Mouse (Mus musculus) heart, adult 2 months (tissue): ENCODE data around the gene Cpn1. TPM values are rescaled to one million over a fixed set of nuclear protein-coding genes. Genes with fewer than 3 reads are reported as not detected.

Experiments
- DNase-seq, 2 experiments: peaks; one replicate each; pipeline ENCODE4 v3.0.0; 2021
- H3K27ac ChIP-seq: fragments of 200-600 bp; 2 replicates; pipeline ENCODE4 v1.8.1; 2022
- H3K27me3 ChIP-seq: fragments of 200-500 bp; 2 replicates; pipeline ENCODE4 v1.6.1; 2012; ENCODE audit warnings: mild to moderate bottlenecking, low read length, inconsistent platforms, mixed read lengths; ENCODE audit not compliant: control insufficient read depth, insufficient read depth
- H3K36me3 ChIP-seq: fragments of 200-500 bp; 2 replicates; pipeline ENCODE4 v1.6.1; 2012; ENCODE audit warnings: low read length, inconsistent platforms; ENCODE audit not compliant: control insufficient read depth, insufficient read depth
- H3K4me1 ChIP-seq: fragments of 200-500 bp; 2 replicates; pipeline ENCODE4 v1.6.1; 2011; ENCODE audit warnings: low read length; ENCODE audit not compliant: control insufficient read depth, insufficient read depth
- H3K4me3 ChIP-seq: fragments of 200-600 bp; 2 replicates; pipeline ENCODE4 v1.8.1; 2022
- H3K79me2 ChIP-seq: fragments of 200-500 bp; replicated peaks from 2 replicates; pipeline ENCODE4 v1.6.1; 2012; ENCODE audit warnings: mild to moderate bottlenecking, inconsistent platforms, low read length, moderate library complexity, mixed read lengths; ENCODE audit not compliant: control insufficient read depth, insufficient read depth
- H3K9ac ChIP-seq: fragments of 200-500 bp; 2 replicates; pipeline ENCODE4 v1.6.1; 2012; ENCODE audit warnings: low read depth, mild to moderate bottlenecking, control low read depth, inconsistent platforms, low read length, mixed read lengths
- CTCF ChIP-seq: fragments of 200-600 bp; IDR thresholded peaks from 2 replicates; pipeline ENCODE4 v1.8.1; 2022; ENCODE audit warnings: antibody characterized with exemption, mild to moderate bottlenecking, moderate library complexity
- EP300 ChIP-seq: fragments of 200-500 bp; IDR thresholded peaks from 2 replicates; pipeline ENCODE4 v1.6.1; 2011; ENCODE audit warnings: low read depth, low read length, control low read depth; ENCODE audit not compliant: insufficient read depth
- POLR2A ChIP-seq: fragments of 200-500 bp; IDR thresholded peaks from 2 replicates; pipeline ENCODE4 v1.6.1; 2011; ENCODE audit warnings: mild to moderate bottlenecking, low read depth, low read length, control low read depth; ENCODE audit not compliant: insufficient read depth
- WGBS: fragments of 180-500 bp; shearing (Covaris S2); methylation state at CpG from one replicate; pipeline ENCODE4 v1.1.7; 2018; 5-methylcytosine and 5-hydroxymethylcytosine counted together
- intact Hi-C: fragments of 180-260 bp; cut with DNase I; formaldehyde crosslinking; loops from one replicate; pipeline ENCODE4 v1.15.1; 2025
- polyA plus RNA-seq: library from polyadenylated mRNA; depleted of rRNA; stranded (reverse); fragments of >200 nt; gene quantifications from 2 replicates; pipeline ENCODE4 v1.2.3, GENCODE M21; 2012
- total RNA-seq, 2 experiments: library from RNA; stranded (reverse); gene quantifications; 2 replicates each; pipeline ENCODE4 v1.2.3; 2021

Gene Cpn1
- total and polyA plus RNA-seq, 3 experiments = 0.18 to 0.31 TPM; not detected in 1

DNA sequence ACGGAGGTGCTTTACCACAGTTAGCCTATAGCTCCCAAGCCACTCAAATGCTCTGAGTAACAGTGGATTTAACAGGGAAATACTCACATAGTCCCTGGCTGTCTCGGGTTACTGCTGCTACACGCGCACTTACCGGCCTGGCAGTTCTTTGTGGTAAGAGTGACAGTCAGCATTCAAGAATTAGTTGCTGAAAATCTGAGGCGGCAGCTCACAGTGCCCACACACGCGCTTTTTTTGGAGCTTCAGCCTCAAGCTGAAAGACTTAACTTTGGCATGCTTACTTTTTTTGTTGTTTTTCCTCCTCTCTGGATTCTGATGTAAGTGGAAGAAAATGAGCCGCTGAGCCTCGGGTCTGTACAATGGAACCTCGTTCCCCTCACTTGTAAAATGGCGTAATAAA is 20.8 kb upstream of the Cpn1 start:
- 68% methylated on average over 12 of the region's 12 CpGs for WGBS

DNA sequence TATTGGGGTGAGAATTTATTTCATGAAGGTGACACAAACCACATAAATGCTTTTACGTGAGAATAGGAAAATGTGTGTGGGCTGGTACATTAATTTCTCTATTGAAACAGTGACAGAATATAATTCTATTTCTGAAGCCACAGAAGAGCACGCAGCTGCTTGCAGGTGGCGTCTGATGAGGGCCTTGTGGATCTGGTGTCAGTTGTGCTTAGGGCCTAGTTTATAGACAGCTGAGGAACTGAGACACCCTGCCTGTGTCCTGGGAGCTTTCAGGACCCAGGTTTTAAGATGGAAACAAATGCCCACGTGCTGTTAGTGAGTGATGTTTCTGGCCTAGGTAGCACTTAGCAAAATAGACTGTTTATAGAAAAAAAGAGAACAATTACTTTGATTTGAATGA is 18.7 kb upstream of the Cpn1 start:
- Histone ChIP-seq H3K36me3 (no peaks in the 10 kb centered on the region), H3K79me2 (no peaks in the 10 kb centered on the region), H3K9ac (no peak overlapping the region), H3K27ac (no peak overlapping the region), H3K4me1 (no peaks in the 10 kb centered on the region), H3K4me3 (no peak overlapping the region), H3K27me3 (no peaks in the 10 kb centered on the region)
- intact Hi-C loops = no loop called here
- TF ChIP-seq CTCF = no peak
- no peak for TF ChIP-seq POLR2A
- TF ChIP-seq EP300 = no peak
- WGBS = 69% methylated on average over 4 of the region's 4 CpGs
- DNase-seq = no peak

More for the DNA sequence above, 20.8 kb upstream of the Cpn1 start:
- H3K36me3 ChIP-seq = no peaks in the 10 kb centered on the region
- no peaks in the 10 kb centered on the region for H3K4me1 ChIP-seq
- no peak overlapping the region for H3K27ac ChIP-seq
- intact Hi-C loops = no loop called here
- H3K27me3 ChIP-seq = no peaks in the 10 kb centered on the region
- DNase-seq = no peak
- TF ChIP-seq EP300 = no peak
- no peak for TF ChIP-seq CTCF
- TF ChIP-seq POLR2A = no peak
- no peaks in the 10 kb centered on the region for H3K79me2 ChIP-seq
- no peak overlapping the region for H3K9ac ChIP-seq
- no peak overlapping the region for H3K4me3 ChIP-seq

DNA sequence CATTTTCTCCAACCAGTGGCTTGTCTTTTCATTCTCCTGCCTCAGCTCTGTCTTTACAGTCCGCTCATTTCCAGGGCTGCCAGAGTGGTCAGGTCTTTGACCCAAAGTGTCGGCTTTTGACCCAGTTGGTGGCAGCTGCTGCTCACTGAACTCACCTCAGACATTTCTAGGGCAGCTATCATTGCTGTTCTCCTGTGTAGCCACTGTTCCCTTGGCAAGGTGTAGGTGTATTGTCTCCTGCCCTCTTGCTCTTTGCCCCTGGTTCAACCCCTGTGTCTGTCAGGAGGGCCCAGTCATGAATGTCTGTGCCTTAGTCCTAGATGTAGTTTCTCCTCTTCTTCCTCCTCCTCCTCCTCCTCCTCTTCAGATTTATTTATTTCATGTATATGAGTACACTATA is 17.9 kb upstream of the Cpn1 start:
- Histone ChIP-seq H3K79me2 (no peaks in the 10 kb centered on the region), H3K9ac (no peak overlapping the region), H3K4me3 (no peak overlapping the region), H3K27me3 (no peaks in the 10 kb centered on the region), H3K27ac (no peak overlapping the region), H3K4me1 (no peaks in the 10 kb centered on the region), H3K36me3 (no peaks in the 10 kb centered on the region)
- TF ChIP-seq POLR2A (no peak), CTCF (no peak), EP300 (no peak)
- 92% methylated on average over 2 of the region's 2 CpGs for WGBS
- no peak for DNase-seq
- intact Hi-C loops = no loop called here

DNA sequence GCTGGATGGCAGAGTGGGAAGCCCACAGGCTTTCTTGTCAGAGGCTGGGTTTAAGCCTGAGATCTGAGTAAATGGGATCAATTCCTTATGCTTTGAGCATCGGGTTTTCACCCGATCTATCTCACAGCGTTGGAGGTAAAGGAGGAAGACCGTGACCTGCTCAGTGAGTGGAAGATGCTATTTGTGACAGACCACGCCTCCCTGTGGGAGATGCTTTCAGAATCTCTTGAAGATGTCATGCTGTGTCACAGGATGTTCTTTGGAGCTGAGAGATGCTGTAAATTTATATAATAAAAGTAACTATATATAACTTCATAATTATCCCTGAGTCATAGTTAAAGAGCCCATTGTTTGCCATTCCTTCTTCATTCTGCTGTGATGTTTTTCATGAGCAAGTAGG is 14.4 kb upstream of the Cpn1 start:
- intact Hi-C loops = no loop called here
- Histone ChIP-seq H3K79me2 (no peaks in the 10 kb centered on the region), H3K9ac (no peak overlapping the region), H3K4me3 (no peak overlapping the region), H3K27me3 (no peaks in the 10 kb centered on the region), H3K27ac (no peak overlapping the region), H3K36me3 (no peaks in the 10 kb centered on the region), H3K4me1 (no peaks in the 10 kb centered on the region)
- no peak for DNase-seq
- WGBS = 75% methylated on average over 5 of the region's 5 CpGs
- TF ChIP-seq EP300 (no peak), CTCF (no peak), POLR2A (no peak)

DNA sequence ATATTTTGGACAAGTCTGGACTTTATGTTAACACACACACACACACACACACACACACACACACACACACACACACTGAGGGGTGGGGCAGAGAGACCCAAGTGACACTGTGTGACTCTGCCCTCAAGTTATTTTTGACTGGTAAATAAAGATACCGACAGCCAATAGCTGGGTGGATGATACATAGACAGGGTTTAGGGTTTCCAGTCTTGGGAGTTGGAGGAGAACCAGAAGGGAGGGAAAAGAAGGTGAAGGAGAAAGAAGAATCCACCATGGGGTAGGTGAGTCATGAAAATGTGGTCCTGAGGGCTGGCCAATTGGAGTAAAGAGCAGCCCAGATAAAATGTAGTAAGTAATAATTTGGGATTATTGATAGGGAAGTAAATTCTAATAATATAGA is 13.7 kb upstream of the Cpn1 start:
- TF ChIP-seq EP300 = no peak
- no peak overlapping the region for H3K4me3 ChIP-seq
- 68% methylated on average over 1 of the region's 1 CpGs for WGBS
- no peak overlapping the region for H3K9ac ChIP-seq
- H3K4me1 ChIP-seq = no peaks in the 10 kb centered on the region
- no peak for DNase-seq
- no peak overlapping the region for H3K27ac ChIP-seq
- no peaks in the 10 kb centered on the region for H3K79me2 ChIP-seq
- no peaks in the 10 kb centered on the region for H3K27me3 ChIP-seq
- H3K36me3 ChIP-seq = no peaks in the 10 kb centered on the region
- intact Hi-C loops = no loop called here

DNA sequence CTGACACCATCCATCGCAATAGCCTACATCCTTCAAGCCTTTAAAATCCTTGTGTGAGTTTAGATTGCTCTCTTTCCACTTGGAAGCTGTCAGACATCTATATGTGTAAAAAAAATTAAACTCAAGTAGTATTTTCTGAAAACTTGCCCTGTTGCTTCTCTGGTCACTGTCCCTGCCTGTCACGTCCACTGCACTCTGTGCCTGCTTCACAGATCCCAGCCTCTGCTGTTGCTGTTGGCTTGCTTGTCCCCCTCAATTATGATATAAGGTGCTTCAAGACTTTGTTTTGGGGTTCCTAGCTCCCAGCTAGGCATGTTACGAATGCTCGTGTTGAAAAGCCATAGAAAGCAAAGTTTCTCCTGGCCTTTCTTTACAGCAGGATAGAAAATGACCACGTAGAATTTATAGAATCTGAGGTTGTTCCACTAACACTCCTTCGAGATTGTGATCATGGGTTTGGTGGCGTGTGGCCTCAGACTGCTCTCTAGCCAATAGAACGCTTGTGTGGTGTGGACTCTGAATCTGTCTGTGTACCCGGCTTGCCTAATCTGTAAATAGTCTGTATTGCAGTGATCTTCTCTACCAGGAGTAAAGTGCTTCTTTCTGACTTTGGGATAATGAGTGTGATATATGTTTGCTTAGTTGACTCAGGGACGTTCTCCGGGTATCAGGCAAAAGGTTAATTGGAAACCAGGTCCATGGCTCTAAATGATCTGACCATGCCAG is 12.6 kb upstream of the Cpn1 start:
- TF ChIP-seq POLR2A = no peak
- no peak for TF ChIP-seq CTCF
- TF ChIP-seq EP300 = no peak
- Histone ChIP-seq H3K36me3 (no peaks in the 10 kb centered on the region), H3K4me3 (no peak overlapping the region), H3K79me2 (no peaks in the 10 kb centered on the region), H3K4me1 (no peaks in the 10 kb centered on the region), H3K9ac (no peak overlapping the region), H3K27ac (no peak overlapping the region), H3K27me3 (no peaks in the 10 kb centered on the region)
- intact Hi-C loops = no loop called here
- no peak for DNase-seq
- WGBS = 86% methylated on average over 11 of the region's 11 CpGs
